Mouse (Mus musculus) heart, postnatal 0 days (tissue): ENCODE measurements around the gene Tcf12. TPM values are rescaled to one million over a fixed set of nuclear protein-coding genes. Genes with fewer than 3 reads are reported as not detected.

ENCODE experiments used
- ATAC-seq: fragments of 200-750 bp; cut with Nextera tagmentation; 2 replicates; pipeline ENCODE4 v1.8.0; 2017; ENCODE audit warnings: low read depth, moderate number of reproducible peaks, moderate library complexity; ENCODE audit not compliant: insufficient read depth
- DNase-seq: peaks from one replicate; pipeline ENCODE4 v3.0.0-alpha.2; 2016; ENCODE audit warnings: low spot score
- H3K27ac ChIP-seq: fragments of 300-500 bp; sonication (generic); 2 replicates; pipeline ENCODE4 v1.5.1; 2014; ENCODE audit warnings: low read depth, mild to moderate bottlenecking
- H3K27me3 ChIP-seq: fragments of 300-500 bp; sonication (generic); 2 replicates; pipeline ENCODE4 v1.6.1; 2014; ENCODE audit warnings: low read length, mixed read lengths; ENCODE audit not compliant: control insufficient read depth, insufficient read depth
- H3K36me3 ChIP-seq: fragments of 300-500 bp; sonication (generic); replicated peaks from 2 replicates; pipeline ENCODE4 v1.6.1; 2014; ENCODE audit warnings: low read length, mixed read lengths; ENCODE audit not compliant: control insufficient read depth, insufficient read depth
- H3K4me1 ChIP-seq: fragments of 300-500 bp; sonication (generic); 2 replicates; pipeline ENCODE4 v1.6.1; 2014; ENCODE audit warnings: antibody characterized with exemption; ENCODE audit not compliant: control insufficient read depth, insufficient read depth
- H3K4me2 ChIP-seq: fragments of 300-500 bp; sonication (generic); 2 replicates; pipeline ENCODE4 v1.6.1; 2014; ENCODE audit warnings: low read depth, mild to moderate bottlenecking, low read length, moderate library complexity
- H3K4me3 ChIP-seq: fragments of 300-500 bp; sonication (generic); 2 replicates; pipeline ENCODE4 v1.5.1; 2014; ENCODE audit warnings: low read depth, low read length
- H3K9ac ChIP-seq: fragments of 300-500 bp; sonication (generic); replicated peaks from 2 replicates; pipeline ENCODE4 v1.6.1; 2014; ENCODE audit warnings: low read depth, low read length, mixed read lengths
- H3K9me3 ChIP-seq: fragments of 300-500 bp; sonication (generic); replicated peaks from 2 replicates; pipeline ENCODE4 v1.6.1; 2016; ENCODE audit warnings: low read length; ENCODE audit not compliant: control insufficient read depth
- CTCF ChIP-seq: IDR thresholded peaks from 2 replicates; pipeline ENCODE4 v1.5.1; 2016; ENCODE audit warnings: antibody characterized with exemption, control low read depth, low read depth
- EP300 ChIP-seq: IDR thresholded peaks from 2 replicates; pipeline ENCODE4 v1.6.1; 2016; ENCODE audit warnings: antibody characterized with exemption, low read depth
- whole genome bisulfite sequencing: fragments of 180-500 bp; shearing (Covaris S2); extraction: QIAGEN DNeasy Blood & Tissue Kit; methylation state at CpG from one replicate; pipeline ENCODE4 v1.1.7; 2014; 5-methylcytosine and 5-hydroxymethylcytosine counted together
- polyA plus RNA-seq: library from polyadenylated mRNA; unstranded; fragments of >200 nt; fragmentation: Nextera tagmentation; extraction: Ambion mirVana; gene quantifications from 2 replicates; pipeline ENCODE4 v1.2.1, GENCODE M21; 2015
- total RNA-seq: library from RNA; depleted of rRNA; stranded (reverse); fragments of >200 nt; gene quantifications from 2 replicates; pipeline ENCODE4 v1.2.3, GENCODE M21; 2014; ENCODE audit warnings: low replicate concordance

The Tcf12 gene
- total and polyA plus RNA-seq, 2 experiments from 2014 or later, result 14.3 to 69.4 TPM

DNA sequence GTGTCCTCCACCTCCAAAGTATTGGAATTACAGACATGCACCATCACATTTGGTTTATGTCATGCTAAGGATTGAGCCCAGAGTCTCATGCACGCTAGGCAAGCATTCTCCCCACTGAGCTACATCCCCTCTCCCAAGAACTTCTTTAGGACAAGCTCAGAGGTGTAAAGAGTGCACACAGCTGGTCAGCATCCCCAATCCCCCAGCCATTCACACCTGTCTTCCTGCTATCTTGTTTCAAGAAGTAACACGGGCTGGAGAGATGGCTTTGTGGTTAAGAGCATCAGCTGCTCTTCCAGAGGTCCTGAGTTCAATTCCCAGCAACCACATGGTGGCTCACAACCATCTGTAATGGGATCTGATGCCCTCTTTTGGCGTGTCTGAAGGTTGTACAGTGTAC, 295.6 kb downstream of the Tcf12 start:
- Histone ChIP-seq H3K4me2 (no peak overlapping the region), H3K9me3 (no peaks in the 10 kb centered on the region), H3K27ac (no peak overlapping the region), H3K9ac (no peak overlapping the region), H3K4me3 (no peak overlapping the region), H3K27me3 (no peaks in the 10 kb centered on the region), H3K4me1 (no peaks in the 10 kb centered on the region), H3K36me3 (no peaks in the 10 kb centered on the region)
- WGBS, result 44% methylated on average over 3 of the region's 3 CpGs
- no peak for DNase-seq
- TF ChIP-seq CTCF (no peak), EP300 (no peak)
- ATAC-seq, result no peak

DNA sequence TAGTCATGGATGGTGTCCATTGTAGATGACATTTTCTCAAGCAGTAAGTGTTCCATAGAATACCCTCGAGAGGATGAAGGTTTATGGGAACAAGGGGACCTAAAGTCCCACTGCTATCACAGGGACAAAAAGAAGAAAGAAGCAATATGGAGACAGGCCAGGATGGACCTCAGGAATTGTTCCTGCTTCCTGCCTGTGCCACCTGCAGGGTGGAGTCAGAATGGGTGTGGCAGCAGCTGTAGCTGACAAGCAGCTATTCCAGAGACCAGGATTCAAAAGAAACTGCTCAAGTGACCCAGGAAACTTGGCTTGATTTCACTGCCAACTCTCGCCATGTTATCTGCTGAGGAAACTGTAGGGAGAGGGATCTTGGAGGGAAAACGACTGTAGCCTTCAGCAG, 298.1 kb downstream of the Tcf12 start:
- no peak for DNase-seq
- H3K4me1 ChIP-seq, result no peaks in the 10 kb centered on the region
- ATAC-seq, result no peak
- H3K4me3 ChIP-seq, result no peak overlapping the region
- no peak overlapping the region for H3K27ac ChIP-seq
- H3K9ac ChIP-seq, result no peak overlapping the region
- H3K9me3 ChIP-seq, result no peaks in the 10 kb centered on the region
- no peaks in the 10 kb centered on the region for H3K36me3 ChIP-seq
- 48% methylated on average over 3 of the region's 3 CpGs for WGBS
- TF ChIP-seq CTCF, result no peak
- no peak for TF ChIP-seq EP300
- H3K27me3 ChIP-seq, result no peaks in the 10 kb centered on the region
- H3K4me2 ChIP-seq, result no peak overlapping the region

DNA sequence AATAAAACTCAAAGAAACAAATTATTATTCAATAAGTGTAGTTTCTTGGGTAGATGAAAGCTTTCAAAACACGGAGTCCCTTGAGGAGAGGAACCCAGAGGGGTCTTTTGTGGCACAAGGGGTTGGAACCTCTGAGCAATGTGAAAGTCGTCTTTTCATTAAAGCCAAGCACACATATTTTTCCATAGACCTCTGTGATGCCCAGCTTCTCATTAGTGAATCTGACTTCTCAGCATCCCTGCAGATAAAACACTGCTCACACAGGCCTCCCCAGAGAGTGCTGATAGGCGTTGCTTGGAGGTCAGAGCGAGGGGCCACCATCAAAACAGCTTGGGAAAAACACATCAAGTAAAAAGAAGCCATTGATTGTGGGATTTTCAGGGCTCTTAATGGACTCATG, 298.8 kb downstream of the Tcf12 start:
- WGBS, result 62% methylated on average over 4 of the region's 4 CpGs
- H3K27ac ChIP-seq, result no peak overlapping the region
- no peak overlapping the region for H3K9ac ChIP-seq
- H3K36me3 ChIP-seq, result no peaks in the 10 kb centered on the region
- no peaks in the 10 kb centered on the region for H3K27me3 ChIP-seq
- TF ChIP-seq EP300, result no peak
- TF ChIP-seq CTCF, result no peak
- H3K4me1 ChIP-seq, result no peaks in the 10 kb centered on the region
- H3K4me3 ChIP-seq, result no peak overlapping the region
- no peak overlapping the region for H3K4me2 ChIP-seq
- no peaks in the 10 kb centered on the region for H3K9me3 ChIP-seq
- DNase-seq (no peak), ATAC-seq (no peak)

DNA sequence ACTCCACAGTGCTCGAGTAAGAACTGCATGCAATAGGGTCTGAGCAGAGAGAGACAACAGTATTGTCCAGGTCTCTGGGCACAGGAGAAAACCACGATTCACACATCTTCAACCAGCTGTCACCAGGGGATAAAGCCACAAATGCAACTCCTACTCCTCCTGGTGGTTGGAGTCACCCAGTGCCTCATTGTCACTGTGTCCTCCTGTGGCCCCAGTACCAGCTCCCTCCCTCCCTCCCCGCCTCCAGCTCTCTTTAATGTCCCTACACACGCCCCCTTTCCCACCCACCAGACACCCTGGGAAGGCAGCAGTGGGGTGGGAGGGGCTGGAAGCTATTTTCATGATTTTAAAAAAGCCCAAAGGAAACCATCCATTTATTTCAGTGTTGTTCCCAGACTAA, 299.3 kb downstream of the Tcf12 start:
- no peaks in the 10 kb centered on the region for H3K9me3 ChIP-seq
- H3K4me3 ChIP-seq, result no peak overlapping the region
- no peaks in the 10 kb centered on the region for H3K4me1 ChIP-seq
- ATAC-seq, result no peak
- 35% methylated on average over 4 of the region's 4 CpGs for WGBS
- H3K27ac ChIP-seq, result no peak overlapping the region
- H3K27me3 ChIP-seq, result no peaks in the 10 kb centered on the region
- DNase-seq, result no peak
- TF ChIP-seq CTCF (peak; percentile 39), EP300 (no peak)
- no peak overlapping the region for H3K9ac ChIP-seq
- no peak overlapping the region for H3K4me2 ChIP-seq
- H3K36me3 ChIP-seq, result no peaks in the 10 kb centered on the region

DNA sequence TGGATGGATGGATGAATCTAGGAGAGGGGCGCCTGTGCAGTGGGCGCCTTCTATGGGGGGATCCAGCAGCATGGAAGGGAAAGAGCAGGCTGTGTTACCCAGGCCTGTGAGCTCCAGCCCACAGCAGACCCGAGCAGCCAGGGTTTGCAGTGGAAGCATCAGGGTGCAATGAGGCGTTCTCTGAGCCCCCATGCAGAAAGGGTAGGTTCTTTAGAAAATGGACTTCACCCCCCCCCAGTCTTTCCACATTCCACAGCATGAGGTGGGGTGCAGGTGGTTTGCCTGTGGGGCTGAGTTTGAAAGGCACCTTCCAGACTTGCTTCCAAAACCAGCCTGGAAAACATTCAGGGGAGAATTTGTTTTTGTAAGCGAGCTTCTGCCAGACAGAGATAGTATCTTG, 300.3 kb downstream of the Tcf12 start:
- TF ChIP-seq CTCF, result no peak
- no peak for TF ChIP-seq EP300
- no peak overlapping the region for H3K9ac ChIP-seq
- H3K4me2 ChIP-seq, result no peak overlapping the region
- no peaks in the 10 kb centered on the region for H3K27me3 ChIP-seq
- no peaks in the 10 kb centered on the region for H3K36me3 ChIP-seq
- DNase-seq (no peak), ATAC-seq (no peak)
- H3K4me1 ChIP-seq, result no peaks in the 10 kb centered on the region
- no peak overlapping the region for H3K4me3 ChIP-seq
- 73% methylated on average over 5 of the region's 5 CpGs for WGBS
- H3K9me3 ChIP-seq, result no peaks in the 10 kb centered on the region
- no peak overlapping the region for H3K27ac ChIP-seq

DNA sequence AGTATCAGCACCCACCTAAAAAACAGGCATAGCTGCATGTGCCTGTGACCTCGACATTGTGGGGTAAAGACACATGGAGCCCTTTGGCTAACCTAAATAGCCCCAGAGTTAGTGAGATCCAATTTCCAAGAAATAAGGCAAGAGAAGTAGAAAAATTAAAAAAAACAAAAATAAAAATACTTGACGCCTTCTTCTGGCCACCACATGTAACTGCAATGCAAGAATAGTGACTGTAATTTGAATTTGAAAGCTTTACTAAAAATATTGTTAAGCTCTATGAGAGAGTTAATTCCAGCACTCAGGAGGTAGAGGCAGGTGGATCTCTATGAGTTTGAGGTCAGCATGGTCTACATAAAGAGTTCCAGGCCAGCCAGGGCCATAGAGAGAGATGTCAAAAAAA, 300.9 kb downstream of the Tcf12 start:
- H3K36me3 ChIP-seq, result no peaks in the 10 kb centered on the region
- H3K4me3 ChIP-seq, result no peak overlapping the region
- H3K9ac ChIP-seq, result no peak overlapping the region
- no peaks in the 10 kb centered on the region for H3K27me3 ChIP-seq
- H3K4me1 ChIP-seq, result no peaks in the 10 kb centered on the region
- DNase-seq (no peak), ATAC-seq (no peak)
- H3K9me3 ChIP-seq, result no peaks in the 10 kb centered on the region
- H3K27ac ChIP-seq, result no peak overlapping the region
- TF ChIP-seq EP300 (no peak), CTCF (no peak)
- WGBS, result 72% methylated on average over 2 of the region's 2 CpGs
- no peak overlapping the region for H3K4me2 ChIP-seq
